Mouse (Mus musculus) hindbrain, embryonic 10.5 days (tissue): ENCODE measurements around the gene Lin7a. TPM values are rescaled to one million over a fixed set of nuclear protein-coding genes. Genes with fewer than 3 reads are reported as not detected.

ENCODE experiments used
- DNase-seq: peaks from one replicate; pipeline ENCODE4 v3.0.0-alpha.2; 2017; ENCODE audit warnings: low spot score
- H3K27ac ChIP-seq: fragments of 300-500 bp; sonication (generic); 2 replicates; pipeline ENCODE4 v1.5.1; 2016; ENCODE audit warnings: mild to moderate bottlenecking, moderate library complexity
- H3K27me3 ChIP-seq: fragments of 300-500 bp; sonication (generic); 2 replicates; pipeline ENCODE4 v1.6.1; 2016; ENCODE audit warnings: mild to moderate bottlenecking; ENCODE audit not compliant: poor library complexity, insufficient read depth, severe bottlenecking
- H3K36me3 ChIP-seq: fragments of 300-500 bp; sonication (generic); 2 replicates; pipeline ENCODE4 v1.6.1; 2016; ENCODE audit warnings: mild to moderate bottlenecking, moderate library complexity
- H3K4me1 ChIP-seq: fragments of 300-500 bp; sonication (generic); replicated peaks from 2 replicates; pipeline ENCODE4 v1.6.1; 2016; ENCODE audit warnings: mild to moderate bottlenecking
- H3K4me3 ChIP-seq: fragments of 300-500 bp; sonication (generic); 2 replicates; pipeline ENCODE4 v1.5.1; 2016; ENCODE audit warnings: mild to moderate bottlenecking, moderate library complexity
- H3K9me3 ChIP-seq: fragments of 300-500 bp; sonication (generic); 2 replicates; pipeline ENCODE4 v1.6.1; 2016; ENCODE audit warnings: mild to moderate bottlenecking, moderate library complexity
- WGBS: fragments of 180-500 bp; shearing (Covaris S2); methylation state at CpG from one replicate; pipeline ENCODE4 v1.1.7; 2016; 5-methylcytosine and 5-hydroxymethylcytosine counted together
- polyA plus RNA-seq: library from polyadenylated mRNA; unstranded; fragments of >200 nt; fragmentation: Nextera tagmentation; extraction: Ambion mirVana; gene quantifications from 2 replicates; pipeline ENCODE4 v1.2.1, GENCODE M21; 2016

The Lin7a gene
- polyA plus RNA-seq, 1 experiment from 2014 or later: 10.5 TPM

- no peaks in the 10 kb centered on the region for H3K36me3 ChIP-seq
- H3K9me3 ChIP-seq: no peaks in the 10 kb centered on the region
- peaks cover 13% of the 10 kb centered on the region; the same call in 1 of the 2 replicates for H3K4me1 ChIP-seq
- WGBS: 5% methylated on average over 11 of the region's 11 CpGs
- DNase-seq: no peak
- peak overlapping the region; percentile 86; the same call in 1 of the 2 replicates for H3K27ac ChIP-seq
- peak overlapping the region; percentile 76 for H3K4me3 ChIP-seq
- peaks cover 43% of the 10 kb centered on the region for H3K27me3 ChIP-seq
Measured at GRCm38 (mm10) chr10:107272804-107273145, 1.3 kb downstream of the Lin7a start.

- Histone ChIP-seq H3K4me3 (no peak overlapping the region), H3K27me3 (peaks cover 43% of the 10 kb centered on the region), H3K36me3 (no peaks in the 10 kb centered on the region), H3K9me3 (no peaks in the 10 kb centered on the region), H3K27ac (no peak overlapping the region), H3K4me1 (peaks cover 13% of the 10 kb centered on the region; the same call in 1 of the 2 replicates)
- WGBS: 41% methylated on average over 6 of the region's 6 CpGs
- peak; percentile 6 for DNase-seq
Measured at GRCm38 (mm10) chr10:107273848-107274247, 2.4 kb downstream of the Lin7a start.

DNA sequence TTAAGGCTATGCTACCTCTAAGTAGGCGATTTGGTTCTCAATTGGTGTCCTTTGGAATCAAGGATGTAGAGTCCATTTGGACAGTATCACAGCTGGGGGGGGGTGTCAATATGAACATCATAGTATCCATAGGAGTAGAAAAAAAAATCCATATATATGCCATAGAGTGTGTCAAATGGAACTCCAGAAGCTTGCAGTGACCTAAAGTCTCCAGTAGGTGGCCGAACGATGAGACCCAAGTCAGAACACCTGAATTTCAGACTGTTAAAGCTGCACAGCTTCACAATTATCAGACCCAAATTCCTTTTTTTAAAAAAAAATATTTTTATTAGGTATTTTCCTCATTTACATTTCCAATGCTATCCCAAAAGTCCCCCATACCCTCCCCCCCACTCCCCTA lies 3.3 kb downstream of the Lin7a start:
- Histone ChIP-seq H3K27ac (no peak overlapping the region), H3K9me3 (no peaks in the 10 kb centered on the region), H3K27me3 (peaks cover 42% of the 10 kb centered on the region), H3K4me3 (no peak overlapping the region), H3K4me1 (peaks cover 13% of the 10 kb centered on the region; the same call in 1 of the 2 replicates), H3K36me3 (no peaks in the 10 kb centered on the region)
- WGBS: 57% methylated on average over 3 of the region's 3 CpGs
- DNase-seq: peak; percentile 13

- H3K4me1 ChIP-seq: peaks cover 13% of the 10 kb centered on the region; the same call in 1 of the 2 replicates
- H3K36me3 ChIP-seq: no peaks in the 10 kb centered on the region
- WGBS: 87% methylated on average over 2 of the region's 2 CpGs
- H3K27ac ChIP-seq: no peak overlapping the region
- peaks cover 26% of the 10 kb centered on the region for H3K27me3 ChIP-seq
- no peaks in the 10 kb centered on the region for H3K9me3 ChIP-seq
- DNase-seq: no peak
- H3K4me3 ChIP-seq: no peak overlapping the region
Measured at GRCm38 (mm10) chr10:107276647-107277046, 5.2 kb downstream of the Lin7a start.

- Histone ChIP-seq H3K9me3 (no peaks in the 10 kb centered on the region), H3K27me3 (no peaks in the 10 kb centered on the region), H3K4me3 (no peak overlapping the region), H3K27ac (no peak overlapping the region), H3K36me3 (no peaks in the 10 kb centered on the region), H3K4me1 (no peaks in the 10 kb centered on the region)
- no peak for DNase-seq
- 77% methylated on average over 7 of the region's 7 CpGs for WGBS
Measured at GRCm38 (mm10) chr10:107293934-107294664, 22.6 kb downstream of the Lin7a start.

GRCm38 (mm10) chr10:107300587-107301248 lies 29.2 kb downstream of the Lin7a start:
- no peaks in the 10 kb centered on the region for H3K27me3 ChIP-seq
- DNase-seq: no peak
- no peak overlapping the region for H3K4me3 ChIP-seq
- H3K27ac ChIP-seq: no peak overlapping the region
- no peaks in the 10 kb centered on the region for H3K9me3 ChIP-seq
- H3K4me1 ChIP-seq: no peaks in the 10 kb centered on the region
- WGBS: 87% methylated on average over 2 of the region's 2 CpGs
- H3K36me3 ChIP-seq: no peaks in the 10 kb centered on the region

GRCm38 (mm10) chr10:107310964-107311490 lies 39.5 kb downstream of the Lin7a start:
- Histone ChIP-seq H3K4me1 (no peaks in the 10 kb centered on the region), H3K36me3 (no peaks in the 10 kb centered on the region), H3K9me3 (no peaks in the 10 kb centered on the region), H3K27ac (no peak overlapping the region), H3K4me3 (no peak overlapping the region), H3K27me3 (no peaks in the 10 kb centered on the region)
- 94% methylated on average over 5 of the region's 5 CpGs for WGBS
- DNase-seq: no peak

GRCm38 (mm10) chr10:107312609-107313008 lies 41.1 kb downstream of the Lin7a start:
- no peak for DNase-seq
- Histone ChIP-seq H3K9me3 (no peaks in the 10 kb centered on the region), H3K27me3 (no peaks in the 10 kb centered on the region), H3K4me1 (no peaks in the 10 kb centered on the region), H3K4me3 (no peak overlapping the region), H3K36me3 (no peaks in the 10 kb centered on the region), H3K27ac (no peak overlapping the region)
- 95% methylated on average over 4 of the region's 4 CpGs for WGBS

- no peaks in the 10 kb centered on the region for H3K4me1 ChIP-seq
- WGBS: 47% methylated on average over 3 of the region's 3 CpGs
- H3K27ac ChIP-seq: no peak overlapping the region
- no peak overlapping the region for H3K4me3 ChIP-seq
- no peaks in the 10 kb centered on the region for H3K27me3 ChIP-seq
- no peak for DNase-seq
- no peaks in the 10 kb centered on the region for H3K36me3 ChIP-seq
- no peaks in the 10 kb centered on the region for H3K9me3 ChIP-seq
Measured at GRCm38 (mm10) chr10:107313395-107313794, 41.9 kb downstream of the Lin7a start.

GRCm38 (mm10) chr10:107315251-107315650 lies 43.8 kb downstream of the Lin7a start:
- DNase-seq: no peak
- no peaks in the 10 kb centered on the region for H3K36me3 ChIP-seq
- no peaks in the 10 kb centered on the region for H3K27me3 ChIP-seq
- no peak overlapping the region for H3K4me3 ChIP-seq
- H3K27ac ChIP-seq: no peak overlapping the region
- H3K4me1 ChIP-seq: no peaks in the 10 kb centered on the region
- H3K9me3 ChIP-seq: no peaks in the 10 kb centered on the region

GRCm38 (mm10) chr10:107315681-107316080 lies 44.2 kb downstream of the Lin7a start:
- Histone ChIP-seq H3K36me3 (no peaks in the 10 kb centered on the region), H3K27ac (no peak overlapping the region), H3K9me3 (no peaks in the 10 kb centered on the region), H3K27me3 (no peaks in the 10 kb centered on the region), H3K4me1 (no peaks in the 10 kb centered on the region), H3K4me3 (no peak overlapping the region)
- WGBS: 81% methylated on average over 5 of the region's 5 CpGs
- DNase-seq: no peak

DNA sequence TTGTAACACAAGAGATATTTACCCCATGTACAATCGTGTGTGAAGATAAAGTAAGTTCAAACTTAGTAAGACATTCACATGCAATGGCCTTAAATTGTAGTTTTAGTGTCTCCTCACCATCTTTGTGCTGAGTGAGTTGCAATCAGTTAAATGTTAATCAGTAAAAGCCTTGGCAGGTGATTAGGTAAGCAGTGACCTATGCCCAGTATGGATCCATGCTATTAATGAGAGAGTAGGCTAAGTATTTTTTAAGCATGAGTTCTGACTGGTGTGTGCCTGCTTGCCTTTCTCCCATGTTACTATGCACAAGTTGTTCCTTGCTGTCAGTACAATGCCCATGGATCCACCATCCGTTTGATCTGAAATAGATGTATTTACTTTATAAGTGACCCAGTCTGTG lies 44.6 kb downstream of the Lin7a start:
- no peak overlapping the region for H3K27ac ChIP-seq
- H3K4me3 ChIP-seq: no peak overlapping the region
- no peaks in the 10 kb centered on the region for H3K9me3 ChIP-seq
- H3K4me1 ChIP-seq: no peaks in the 10 kb centered on the region
- WGBS: 84% methylated on average over 2 of the region's 2 CpGs
- no peaks in the 10 kb centered on the region for H3K36me3 ChIP-seq
- no peak for DNase-seq
- no peaks in the 10 kb centered on the region for H3K27me3 ChIP-seq

DNA sequence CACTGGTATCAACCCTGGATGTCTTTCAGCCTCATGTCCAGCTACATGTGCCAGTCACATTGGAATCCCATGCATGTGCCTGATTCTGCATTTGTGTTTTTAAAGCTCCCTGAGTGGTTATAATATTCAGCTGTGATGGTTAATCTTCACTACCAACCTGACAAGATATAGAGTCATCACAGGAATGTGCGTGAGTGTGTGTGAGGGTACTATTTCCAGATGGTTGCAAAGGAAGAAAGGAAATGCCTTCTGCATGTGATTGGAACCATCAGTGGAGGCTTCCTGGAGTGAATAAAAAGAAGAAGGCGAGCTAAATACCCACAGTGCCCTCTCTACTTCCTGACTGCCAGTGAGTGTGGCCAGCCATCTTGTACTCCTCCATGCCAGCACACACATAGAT lies 48.2 kb downstream of the Lin7a start:
- H3K4me3 ChIP-seq: no peak overlapping the region

More for the DNA sequence above, 48.2 kb downstream of the Lin7a start:
- H3K4me1 ChIP-seq: no peaks in the 10 kb centered on the region
- no peaks in the 10 kb centered on the region for H3K27me3 ChIP-seq
- DNase-seq: no peak
- 82% methylated on average over 2 of the region's 2 CpGs for WGBS
- no peaks in the 10 kb centered on the region for H3K36me3 ChIP-seq
- no peaks in the 10 kb centered on the region for H3K9me3 ChIP-seq
- no peak overlapping the region for H3K27ac ChIP-seq
